ENCODE assay signal across 8 mouse cellular contexts in the genomic region with DNA sequence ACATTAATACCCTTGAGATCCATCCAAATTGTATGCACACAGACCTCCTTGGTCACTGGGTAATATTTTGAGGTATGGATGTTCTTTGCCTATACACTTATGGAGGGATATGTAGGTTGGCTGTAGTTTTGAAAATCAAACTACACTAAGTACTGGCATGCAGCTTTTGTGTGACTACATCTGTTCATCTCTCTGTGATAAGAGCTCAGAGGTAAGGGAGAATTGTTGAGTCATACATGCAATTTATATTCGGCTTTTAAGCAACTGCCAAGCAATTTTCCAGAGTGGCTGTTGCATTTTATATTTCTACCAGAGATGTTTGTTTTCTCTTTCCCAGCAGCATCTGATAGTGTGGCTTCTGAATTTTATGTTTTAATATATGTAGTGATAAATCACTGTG.
"Had no signal": no experiment of that assay in that cellular context is flagged by ENCODE, and none has a peak within 500 bp of the region (broad histone marks: within the 10 kb centered on the region; RNA-seq: fewer than 3 reads in every experiment).

No protein-coding gene starts in this region.

- DNase-seq: liver, postnatal 0 days; lung, adult 2 months; lung, postnatal 14 days; lung, postnatal 36 days; right cerebral cortex, postnatal 14 days; thymus, adult 18-20 months; thymus, postnatal 25 days; thymus, postnatal 4 days had no signal
